Mouse (Mus musculus) neural tube, embryonic 11.5 days (tissue): Measurements from ENCODE around the gene Wdr25. TPM values are rescaled to one million over a fixed set of nuclear protein-coding genes. Genes with fewer than 3 reads are reported as not detected.

ENCODE experiments used
- ATAC-seq: fragments of 200-750 bp; cut with Nextera tagmentation; 2 replicates; pipeline ENCODE4 v1.8.0; 2017; ENCODE audit warnings: moderate number of reproducible peaks, mild to moderate bottlenecking, moderate TSS enrichment, moderate library complexity; ENCODE audit not compliant: insufficient read depth, low FRiP score, low TSS enrichment
- DNase-seq: peaks from one replicate; pipeline ENCODE4 v3.0.0-alpha.2; 2015; ENCODE audit warnings: low spot score
- H3K27ac ChIP-seq: fragments of 300-500 bp; sonication (generic); 2 replicates; pipeline ENCODE4 v1.5.1; 2014; ENCODE audit warnings: low read depth, mild to moderate bottlenecking, low read length
- H3K27me3 ChIP-seq: fragments of 300-500 bp; sonication (generic); 2 replicates; pipeline ENCODE4 v1.6.1; 2014; ENCODE audit warnings: mild to moderate bottlenecking, low read length, mixed read lengths; ENCODE audit not compliant: control insufficient read depth, insufficient read depth
- H3K36me3 ChIP-seq: fragments of 300-500 bp; sonication (generic); 2 replicates; pipeline ENCODE4 v1.6.1; 2014; ENCODE audit warnings: mild to moderate bottlenecking, low read length, moderate library complexity, mixed read lengths; ENCODE audit not compliant: control insufficient read depth, insufficient read depth
- H3K4me1 ChIP-seq: fragments of 300-500 bp; sonication (generic); 2 replicates; pipeline ENCODE4 v1.6.1; 2014; ENCODE audit warnings: low read length, mixed read lengths; ENCODE audit not compliant: control insufficient read depth, insufficient read depth
- H3K4me2 ChIP-seq: fragments of 300-500 bp; sonication (generic); 2 replicates; pipeline ENCODE4 v1.6.1; 2014; ENCODE audit warnings: low read depth, mild to moderate bottlenecking, moderate library complexity
- H3K4me3 ChIP-seq: fragments of 300-500 bp; sonication (generic); 2 replicates; pipeline ENCODE4 v1.5.1; 2014; ENCODE audit warnings: low read depth, low read length
- H3K9ac ChIP-seq: fragments of 300-500 bp; sonication (generic); 2 replicates; pipeline ENCODE4 v1.6.1; 2014; ENCODE audit warnings: mild to moderate bottlenecking, low read length
- H3K9me3 ChIP-seq: fragments of 300-500 bp; sonication (generic); 2 replicates; pipeline ENCODE4 v1.6.1; 2016; ENCODE audit warnings: low read length; ENCODE audit not compliant: control insufficient read depth
- WGBS: fragments of 180-500 bp; shearing (Covaris S2); extraction: QIAGEN DNeasy Blood & Tissue Kit; methylation state at CpG from one replicate; pipeline ENCODE4 v1.1.7; 2014; 5-methylcytosine and 5-hydroxymethylcytosine counted together
- polyA plus RNA-seq: library from polyadenylated mRNA; unstranded; fragments of >200 nt; fragmentation: Nextera tagmentation; extraction: Ambion mirVana; gene quantifications from 2 replicates; pipeline ENCODE4 v1.2.1, GENCODE M21; 2014

Wdr25 gene
- polyA plus RNA-seq, 1 experiment from 2014 or later = 5.2 TPM

DNA sequence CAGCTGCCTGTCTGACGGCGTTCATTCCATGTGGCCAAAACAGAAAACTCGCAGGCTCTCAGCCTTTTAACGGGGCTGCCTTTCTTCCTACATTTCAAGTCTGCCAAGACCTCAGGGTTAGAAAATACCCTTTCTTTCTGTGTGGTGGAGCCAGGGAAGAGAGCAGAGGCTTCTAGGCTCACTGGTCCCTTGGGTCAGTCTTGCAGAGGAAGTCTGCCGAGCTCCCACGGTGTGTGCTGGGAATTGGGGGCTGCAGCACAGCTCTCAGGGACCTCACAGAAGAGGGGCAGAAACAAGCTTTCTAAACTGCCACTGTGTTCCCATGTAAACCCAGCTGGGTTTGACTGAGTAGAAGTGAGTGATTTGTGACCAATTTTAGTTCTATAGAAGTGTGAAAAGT, 40.8 kb downstream of the Wdr25 start:
- 84% methylated on average over 6 of the region's 6 CpGs for WGBS
- Histone ChIP-seq H3K4me3 (no peak overlapping the region), H3K9me3 (no peaks in the 10 kb centered on the region), H3K4me2 (no peak overlapping the region), H3K9ac (no peak overlapping the region), H3K27ac (no peak overlapping the region), H3K27me3 (no peaks in the 10 kb centered on the region), H3K4me1 (0 out of 2 replicates have a peak, but pooled peaks cover 2% of the 10 kb centered on the region), H3K36me3 (no peaks in the 10 kb centered on the region)
- ATAC-seq (no peak), DNase-seq (no peak)

DNA sequence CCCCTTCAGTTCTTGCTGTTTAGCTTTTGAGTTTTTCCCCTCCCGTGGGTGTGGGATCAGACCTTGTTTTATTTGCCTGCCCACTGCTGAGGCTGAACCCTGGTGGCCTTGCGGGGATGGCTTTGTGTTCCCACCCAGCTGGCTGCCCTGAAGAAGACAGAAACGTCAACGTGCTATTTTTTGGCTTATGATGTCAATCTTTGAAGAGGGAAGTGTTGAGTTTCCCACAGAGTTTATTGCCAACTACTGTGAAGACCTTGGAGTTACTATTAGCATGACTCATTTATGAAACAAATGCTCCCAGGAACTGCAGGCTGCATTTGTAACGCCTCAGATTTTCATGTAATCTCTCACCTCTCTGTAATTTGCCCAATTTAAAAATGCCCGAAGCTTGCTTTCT, 43.4 kb downstream of the Wdr25 start:
- no peak for DNase-seq
- Histone ChIP-seq H3K9me3 (no peaks in the 10 kb centered on the region), H3K4me3 (no peak overlapping the region), H3K9ac (no peak overlapping the region), H3K4me1 (no peaks in the 10 kb centered on the region), H3K36me3 (no peaks in the 10 kb centered on the region), H3K27me3 (no peaks in the 10 kb centered on the region), H3K4me2 (no peak overlapping the region), H3K27ac (no peak overlapping the region)
- ATAC-seq = no peak
- WGBS = 63% methylated on average over 6 of the region's 6 CpGs

DNA sequence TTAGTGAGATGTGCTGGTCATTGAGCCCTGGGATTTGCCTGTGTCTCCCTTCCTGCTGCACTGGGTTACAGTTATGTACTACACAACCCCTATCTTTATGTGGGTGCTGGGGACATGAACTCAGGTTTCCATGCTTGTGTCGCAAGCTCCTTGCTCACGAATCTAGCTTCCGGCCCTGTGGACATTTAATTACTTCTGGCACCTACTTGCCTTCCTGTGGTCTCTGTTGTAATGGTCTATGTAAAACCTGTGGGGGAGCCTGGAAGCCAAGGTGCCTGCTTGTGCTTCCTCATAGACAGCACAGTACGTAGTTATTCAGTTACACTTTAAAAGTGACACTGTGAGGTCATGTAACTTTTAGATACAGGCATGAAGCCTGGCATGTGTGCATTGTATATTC, 44.1 kb downstream of the Wdr25 start:
- Histone ChIP-seq H3K4me1 (no peaks in the 10 kb centered on the region), H3K27me3 (no peaks in the 10 kb centered on the region), H3K4me3 (no peak overlapping the region), H3K27ac (no peak overlapping the region), H3K9ac (no peak overlapping the region), H3K36me3 (no peaks in the 10 kb centered on the region), H3K4me2 (no peak overlapping the region), H3K9me3 (no peaks in the 10 kb centered on the region)
- ATAC-seq (no peak), DNase-seq (no peak)
- WGBS = 82% methylated on average over 4 of the region's 4 CpGs

DNA sequence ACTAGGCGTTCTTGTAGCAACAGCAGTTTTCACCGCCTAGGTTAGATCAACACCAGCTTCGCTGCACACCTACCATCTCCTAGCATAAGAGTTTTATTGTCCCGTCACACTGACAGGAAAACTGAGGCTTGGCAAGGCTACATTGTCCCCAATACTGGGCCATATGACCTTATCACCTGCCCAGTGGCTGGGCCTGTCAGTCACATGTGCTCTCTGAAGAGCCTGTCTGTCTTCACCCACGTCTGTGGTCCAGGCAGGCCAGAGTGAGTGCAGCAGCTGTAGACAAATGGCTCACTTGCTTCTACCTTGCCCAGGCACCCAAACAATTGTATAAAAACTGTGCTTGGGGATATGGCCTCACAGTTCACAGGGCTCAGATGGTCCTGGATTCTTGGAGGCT, 45.4 kb downstream of the Wdr25 start:
- Histone ChIP-seq H3K36me3 (no peaks in the 10 kb centered on the region), H3K4me3 (no peak overlapping the region), H3K9ac (no peak overlapping the region), H3K4me1 (no peaks in the 10 kb centered on the region), H3K27me3 (no peaks in the 10 kb centered on the region), H3K27ac (no peak overlapping the region), H3K4me2 (no peak overlapping the region), H3K9me3 (no peaks in the 10 kb centered on the region)
- no peak for ATAC-seq
- no peak for DNase-seq
- 77% methylated on average over 5 of the region's 5 CpGs for WGBS

DNA sequence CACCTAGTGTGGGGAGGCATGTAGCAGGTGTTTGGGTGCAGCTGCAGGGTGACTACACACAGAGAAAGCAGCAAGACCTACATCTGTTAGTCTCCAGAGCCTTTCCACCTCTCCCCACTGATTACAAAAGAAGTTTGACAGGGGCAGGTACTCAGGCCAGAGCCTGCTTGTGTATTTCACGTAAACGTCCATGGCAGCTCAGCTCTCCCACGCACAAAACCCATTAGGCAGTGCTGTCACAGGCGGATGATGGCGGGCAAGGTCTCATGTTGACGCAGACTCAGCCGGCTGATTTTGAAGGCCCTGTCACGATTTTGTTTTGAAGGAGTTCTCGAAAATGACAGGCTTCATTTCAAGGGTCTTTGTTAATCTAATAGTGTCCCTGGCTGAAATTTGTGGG, 45.9 kb downstream of the Wdr25 start:
- H3K4me3 ChIP-seq = no peak overlapping the region
- H3K27ac ChIP-seq = no peak overlapping the region
- ATAC-seq = no peak
- no peak overlapping the region for H3K4me2 ChIP-seq
- no peaks in the 10 kb centered on the region for H3K9me3 ChIP-seq
- no peak overlapping the region for H3K9ac ChIP-seq
- WGBS = 84% methylated on average over 9 of the region's 9 CpGs
- no peak for DNase-seq
- H3K36me3 ChIP-seq = no peaks in the 10 kb centered on the region
- no peaks in the 10 kb centered on the region for H3K4me1 ChIP-seq
- H3K27me3 ChIP-seq = no peaks in the 10 kb centered on the region

DNA sequence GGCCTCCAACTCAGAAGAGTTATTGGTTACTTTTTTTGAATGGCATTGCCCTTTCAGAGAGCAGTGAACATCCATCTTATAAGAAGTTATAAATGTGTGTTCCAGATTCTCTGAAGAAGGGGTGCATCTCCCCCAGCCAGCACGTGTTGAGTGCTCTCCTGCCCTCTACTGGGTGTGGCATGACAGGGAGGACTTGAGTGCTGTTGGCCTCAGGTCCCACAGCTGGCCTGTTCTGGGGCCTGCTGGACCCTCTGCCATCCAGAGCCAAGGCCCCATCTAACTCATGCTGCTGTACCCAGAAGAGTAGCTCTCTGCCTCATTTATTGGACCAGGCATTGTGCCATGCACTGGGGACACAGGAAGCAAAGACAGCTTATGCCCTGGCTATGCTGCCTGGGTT, 46.8 kb downstream of the Wdr25 start:
- no peaks in the 10 kb centered on the region for H3K36me3 ChIP-seq
- no peak overlapping the region for H3K4me2 ChIP-seq
- H3K4me1 ChIP-seq = no peaks in the 10 kb centered on the region
- DNase-seq (no peak), ATAC-seq (no peak)
- no peak overlapping the region for H3K9ac ChIP-seq
- no peaks in the 10 kb centered on the region for H3K9me3 ChIP-seq
- no peaks in the 10 kb centered on the region for H3K27me3 ChIP-seq
- H3K27ac ChIP-seq = no peak overlapping the region
- no peak overlapping the region for H3K4me3 ChIP-seq
- 41% methylated on average over 1 of the region's 1 CpGs for WGBS

DNA sequence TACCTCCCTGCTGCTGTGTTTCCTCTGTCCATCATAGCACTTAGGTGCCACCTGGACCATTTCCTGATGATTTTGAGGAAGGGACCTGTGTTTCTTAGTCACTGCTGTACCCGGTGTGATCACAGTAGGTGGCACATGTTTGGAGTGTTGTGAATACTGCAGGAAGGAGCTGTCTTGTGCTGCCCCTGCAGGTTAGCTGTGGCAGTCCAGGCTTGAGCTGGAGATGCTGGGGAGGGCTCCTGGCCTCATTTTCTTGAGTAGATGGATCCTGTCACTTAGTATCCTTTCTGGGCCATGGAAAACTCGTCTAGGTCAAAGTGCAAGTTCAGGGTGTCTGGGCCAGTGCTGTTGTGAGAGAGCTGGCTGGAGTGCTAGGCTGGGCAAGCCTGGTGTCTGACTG, 47.9 kb downstream of the Wdr25 start:
- Histone ChIP-seq H3K4me3 (no peak overlapping the region), H3K27ac (no peak overlapping the region), H3K4me1 (no peaks in the 10 kb centered on the region), H3K9me3 (no peaks in the 10 kb centered on the region), H3K27me3 (no peaks in the 10 kb centered on the region), H3K9ac (no peak overlapping the region), H3K4me2 (no peak overlapping the region), H3K36me3 (no peaks in the 10 kb centered on the region)
- DNase-seq (no peak), ATAC-seq (no peak)
- WGBS = 71% methylated on average over 2 of the region's 2 CpGs

DNA sequence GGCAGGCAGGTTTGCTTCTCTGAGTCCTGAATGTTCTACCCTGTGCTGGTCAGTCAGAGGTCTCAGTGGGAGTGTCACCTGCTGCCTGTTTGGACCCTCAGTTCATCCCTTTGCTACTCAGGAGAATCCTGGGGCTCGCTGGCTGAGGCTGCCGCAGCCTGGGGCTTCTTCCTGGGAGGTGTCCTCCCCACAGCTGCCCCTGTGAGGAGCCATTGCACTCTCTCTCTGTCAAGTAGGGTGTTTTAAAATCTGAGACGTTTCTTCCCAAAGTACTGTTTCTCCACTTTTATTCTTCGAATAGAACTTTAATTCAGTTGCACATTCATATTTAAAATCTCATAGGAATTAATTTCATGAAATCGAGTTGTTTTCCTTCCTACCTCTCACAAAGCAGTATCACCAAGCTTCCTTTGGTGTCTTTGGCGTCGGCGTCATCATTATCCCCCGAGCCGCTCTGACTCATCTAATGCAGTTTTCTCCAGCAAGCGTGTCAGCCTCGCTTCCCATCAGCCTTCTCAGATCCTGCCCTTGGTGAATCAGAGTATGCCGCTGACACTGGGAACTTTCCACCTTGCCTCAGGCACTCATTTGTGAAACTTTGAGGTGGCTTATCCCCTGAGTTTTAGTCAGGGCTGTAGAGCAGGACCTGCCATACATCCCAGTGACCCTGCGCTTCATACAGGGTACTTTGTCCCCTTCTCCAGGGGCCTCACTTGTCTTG, 48.9 kb downstream of the Wdr25 start:
- Histone ChIP-seq H3K4me1 (no peaks in the 10 kb centered on the region), H3K27me3 (no peaks in the 10 kb centered on the region), H3K9ac (no peak overlapping the region), H3K4me2 (no peak overlapping the region), H3K4me3 (no peak overlapping the region), H3K36me3 (no peaks in the 10 kb centered on the region), H3K9me3 (no peaks in the 10 kb centered on the region), H3K27ac (no peak overlapping the region)
- ATAC-seq = no peak
- DNase-seq = no peak
- WGBS = 90% methylated on average over 14 of the region's 14 CpGs

DNA sequence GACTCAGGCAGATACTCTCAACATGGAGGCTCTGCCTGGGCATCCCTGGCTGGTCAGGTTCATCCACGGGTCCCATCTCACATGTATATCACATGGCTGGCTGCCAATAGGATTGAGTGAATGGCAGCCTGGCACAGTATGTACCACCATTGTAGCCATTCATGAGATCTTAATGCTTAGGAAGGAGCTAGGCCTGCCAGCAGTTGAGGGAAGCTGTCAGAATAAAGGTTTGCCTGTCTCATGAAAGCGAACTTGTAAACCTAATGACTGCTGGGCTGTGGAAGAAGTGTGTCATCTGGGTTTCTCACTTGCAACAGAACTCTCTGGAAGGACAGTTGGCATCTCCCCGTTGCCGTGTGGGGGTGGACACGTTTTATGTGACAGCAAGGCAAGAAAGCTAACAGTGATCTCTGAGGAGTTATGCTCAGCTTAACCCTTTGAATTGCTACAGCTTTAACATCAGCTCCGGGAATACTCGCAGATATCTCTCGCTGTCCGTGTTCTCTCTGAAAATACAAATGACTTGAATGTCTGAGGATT, 59.6 kb downstream of the Wdr25 start:
- Histone ChIP-seq H3K36me3 (no peaks in the 10 kb centered on the region), H3K9ac (no peak overlapping the region), H3K4me1 (peaks cover 8% of the 10 kb centered on the region), H3K4me2 (no peak overlapping the region), H3K4me3 (no peak overlapping the region), H3K27me3 (no peaks in the 10 kb centered on the region), H3K9me3 (no peaks in the 10 kb centered on the region), H3K27ac (no peak overlapping the region)
- ATAC-seq = no peak
- WGBS = 83% methylated on average over 9 of the region's 9 CpGs
- DNase-seq = no peak
